Mouse (Mus musculus): ENCODE measurements around the gene Enkd1. TPM values are rescaled to one million over a fixed set of nuclear protein-coding genes. Genes with fewer than 3 reads are reported as not detected.

The Enkd1 gene
- total RNA-seq (2021) = 4.0 and 7.7 TPM in 2 replicates
- long read RNA-seq, partial matches to known transcripts = 1 of 8 reads
- long read RNA-seq, other reads (novel, unspliced or antisense) = 5 of 8 reads

GRCm38 (mm10) chr8:105707498-105708403 lies at the start of gene Enkd1, which contains the start of gene 4933405L10Rik:
Gene Enkd1, minus strand, starts transcription at chr8:105708210.
Gene 4933405L10Rik, plus strand, starts transcription at chr8:105707655.
- peak; percentile 78 for DNase-seq

DNA sequence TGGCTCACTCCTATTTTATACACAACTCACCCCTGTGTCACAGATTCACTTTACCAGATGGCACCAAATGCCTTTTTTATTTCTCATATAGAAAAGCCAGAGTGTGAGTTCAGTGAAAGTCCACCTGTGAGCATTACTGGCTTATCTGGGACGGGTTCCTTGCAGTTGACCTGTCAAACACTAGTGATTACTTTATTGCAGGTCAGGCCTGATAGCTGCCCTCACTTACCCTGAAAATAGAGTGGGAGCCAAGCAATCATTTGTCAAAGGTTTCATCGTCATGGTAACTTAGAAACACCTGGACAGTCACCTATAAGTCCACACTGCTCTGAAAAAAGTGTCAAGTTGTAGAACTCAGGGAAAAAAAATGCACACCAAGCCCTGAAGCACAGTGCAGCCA lies 46.7 kb upstream of the Enkd1 start:
- no peak for DNase-seq

DNA sequence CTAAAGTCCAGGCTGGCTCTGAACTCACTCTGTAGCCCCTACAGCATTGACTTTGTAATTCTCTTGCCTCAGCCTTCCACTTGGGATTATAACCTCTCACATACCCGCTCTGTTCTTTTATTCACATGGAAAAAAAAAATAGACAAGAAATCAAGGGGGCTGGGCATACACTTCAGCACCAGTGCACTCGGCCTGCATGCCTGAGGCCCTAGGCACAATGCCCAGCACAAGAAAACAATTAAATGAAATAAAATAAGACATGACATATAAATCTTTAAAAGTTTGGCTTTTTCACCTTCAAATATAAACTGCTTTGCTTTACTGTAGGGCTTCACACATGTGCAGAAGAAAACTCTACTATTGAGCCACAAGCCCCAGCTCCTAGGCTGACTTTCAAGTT lies 45.9 kb upstream of the Enkd1 start:
- no peak for DNase-seq

DNA sequence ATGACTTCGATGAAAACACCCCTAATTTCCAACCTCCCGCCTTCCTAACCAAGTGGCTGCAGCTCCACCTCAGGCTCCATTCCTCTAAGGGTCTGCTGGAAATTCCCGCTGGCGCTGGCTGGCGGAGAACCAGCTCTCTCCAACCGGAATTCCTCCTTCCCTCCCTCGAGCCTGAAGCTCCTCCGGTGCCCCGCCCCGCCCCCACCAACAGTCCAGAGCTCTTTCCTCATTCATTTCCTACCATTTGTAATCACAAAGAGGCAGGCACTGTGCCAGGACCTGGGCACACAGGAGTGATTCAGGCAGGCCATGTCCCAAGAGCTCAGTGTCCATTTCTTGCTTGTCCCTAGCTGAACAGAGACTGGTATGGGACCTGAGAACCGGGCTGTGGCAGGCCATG lies 42.6 kb upstream of the Enkd1 start:
- DNase-seq = peak; percentile 89

- DNase-seq = no peak
Measured at GRCm38 (mm10) chr8:105743301-105743700, 35.3 kb upstream of the Enkd1 start.

DNA sequence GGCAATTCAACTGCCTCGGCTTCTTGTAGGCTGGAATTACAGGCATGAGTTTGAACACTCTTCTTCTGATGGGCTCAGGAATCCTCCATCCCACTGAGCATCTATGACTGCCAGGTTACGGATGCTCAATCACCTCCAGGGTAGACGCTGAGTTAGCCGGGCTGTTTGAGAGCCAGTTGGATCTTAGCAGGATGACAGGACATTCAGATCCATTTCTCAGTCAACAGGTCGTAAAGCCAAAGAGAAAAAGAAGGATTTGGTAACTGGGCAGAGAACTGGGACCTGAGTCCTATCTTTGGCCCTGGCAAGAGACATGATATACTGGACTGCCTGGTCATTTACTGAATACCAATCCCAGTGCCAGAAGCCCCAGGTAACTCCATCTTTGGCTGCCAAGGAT lies 31.2 kb upstream of the Enkd1 start:
- no peak for DNase-seq

GRCm38 (mm10) chr8:105732186-105732585 lies 24.2 kb upstream of the Enkd1 start:
- DNase-seq = no peak

DNA sequence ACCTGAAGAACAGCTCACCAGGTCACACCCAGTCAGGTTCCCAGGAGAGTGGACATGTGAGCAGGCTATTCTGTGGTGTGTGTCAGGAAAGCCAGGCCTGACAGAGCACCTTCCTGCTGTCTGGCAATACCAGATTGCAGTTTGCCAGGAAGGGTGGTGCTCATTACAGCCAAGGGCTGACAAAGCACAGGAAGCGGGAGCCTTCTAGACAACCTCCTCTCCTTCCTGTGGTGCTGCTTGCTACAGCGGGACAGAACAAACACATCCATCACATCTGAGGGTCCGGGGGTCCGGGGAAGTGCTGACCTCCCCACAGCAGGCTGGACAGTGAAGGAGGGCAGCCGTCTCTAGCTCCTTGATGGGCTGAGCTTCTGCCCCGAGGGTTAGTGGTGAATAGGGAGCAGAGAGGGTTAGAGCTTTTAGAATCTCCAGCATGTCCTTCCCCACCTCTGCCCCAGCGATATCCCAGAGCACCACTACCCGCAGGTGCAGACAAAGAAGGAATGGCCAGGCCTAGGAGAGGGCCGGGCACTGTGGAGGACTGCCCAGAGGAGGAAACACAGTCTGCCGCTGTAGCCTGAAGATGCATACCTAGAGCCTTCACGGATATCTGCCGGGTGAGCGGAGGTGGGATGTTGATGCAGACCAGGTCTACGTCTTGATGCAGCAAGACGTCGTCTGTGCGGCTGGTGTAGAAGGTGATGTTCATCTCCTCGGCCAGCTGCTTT lies 19.6 kb upstream of the Enkd1 start:
- DNase-seq = no peak

DNA sequence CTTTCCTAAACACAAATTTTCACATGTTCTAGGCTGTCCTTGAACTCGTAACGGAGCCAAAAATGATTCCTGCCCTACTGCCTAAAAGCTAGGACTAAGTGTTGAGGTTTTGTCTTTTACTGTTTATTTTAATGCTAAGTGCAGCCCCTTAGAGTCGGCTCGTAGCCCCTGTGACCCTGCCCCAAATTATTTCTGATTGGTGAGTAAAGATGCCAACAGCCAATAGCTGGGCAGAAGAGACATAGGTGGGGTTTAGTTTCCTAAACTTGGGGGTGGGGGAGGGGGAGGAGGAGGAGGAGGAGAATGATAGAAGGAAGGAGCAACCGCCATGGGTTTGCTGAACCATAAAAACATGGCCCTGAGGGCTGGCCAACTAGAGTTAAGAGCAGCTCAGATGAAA lies 17.7 kb upstream of the Enkd1 start:
- no peak for DNase-seq

DNA sequence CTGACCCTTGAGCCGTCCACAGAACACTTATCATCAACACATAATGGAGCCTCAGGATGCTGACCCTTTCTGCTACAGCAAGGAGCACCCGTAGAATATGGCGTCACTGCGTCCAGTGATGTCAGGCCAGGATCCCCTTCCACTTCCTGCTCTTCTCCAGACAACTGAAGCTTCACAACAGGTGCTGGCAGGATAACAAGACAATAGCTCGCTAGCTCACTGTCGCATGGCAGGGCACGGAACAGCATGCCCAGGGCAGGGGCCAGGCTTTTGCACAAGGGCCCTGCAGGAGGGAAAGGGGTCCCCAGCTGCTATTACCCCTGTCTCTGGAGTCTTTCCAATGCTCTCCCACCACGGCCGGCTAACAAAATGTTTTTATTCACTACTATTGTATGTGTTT lies 14.9 kb upstream of the Enkd1 start:
- no peak for DNase-seq

DNA sequence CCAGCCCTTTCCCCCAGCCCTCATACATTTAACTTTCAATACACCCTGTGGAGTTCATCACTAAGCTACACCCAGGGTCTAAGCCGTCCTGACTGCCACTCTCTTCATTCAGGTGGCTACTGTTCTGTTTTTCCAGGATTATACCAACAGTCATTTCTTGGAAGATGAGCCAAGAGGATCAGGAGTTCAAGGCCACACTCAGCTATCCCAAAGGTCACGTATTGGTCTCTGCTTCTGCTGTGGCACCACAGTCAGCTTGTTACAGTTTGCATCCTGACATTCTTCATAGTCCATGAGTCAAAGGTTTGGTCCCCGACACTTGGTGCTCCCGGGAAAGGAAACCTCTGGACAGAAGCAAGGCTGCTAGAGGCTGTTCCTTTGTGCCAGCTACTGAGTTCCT lies 11.6 kb upstream of the Enkd1 start:
- DNase-seq = no peak

DNA sequence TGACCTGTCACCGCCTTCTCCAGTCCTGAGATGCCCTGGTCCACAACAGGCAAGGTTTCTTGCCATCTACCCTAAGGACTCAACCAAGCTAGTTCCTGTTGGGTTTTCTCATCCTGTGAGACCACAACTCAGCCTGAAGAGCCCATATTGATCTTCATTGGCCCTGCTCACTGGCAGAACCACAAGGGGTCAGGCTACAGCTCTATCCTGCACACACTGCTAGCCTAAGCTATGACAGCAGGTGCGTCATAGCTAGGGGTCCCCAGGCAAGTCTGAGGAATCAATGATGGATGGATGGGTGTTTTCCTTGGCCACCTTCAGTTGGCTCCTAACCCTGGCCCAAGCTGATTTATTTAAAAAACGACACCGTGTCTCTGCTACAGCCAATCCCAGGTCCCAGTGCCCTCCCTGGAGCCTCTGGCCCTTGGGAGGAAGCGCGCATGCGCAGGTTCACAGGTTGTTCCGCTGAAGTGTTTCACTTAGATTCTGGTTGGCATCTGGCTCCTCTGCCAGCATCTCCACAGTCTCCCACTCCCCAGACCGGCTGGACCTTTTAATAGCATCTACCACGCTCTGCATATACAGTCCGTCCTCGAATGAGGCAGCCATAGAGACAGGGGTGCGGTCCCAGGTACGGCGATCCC lies 8.4 kb upstream of the Enkd1 start:
- no peak for DNase-seq

GRCm38 (mm10) chr8:105715042-105715441 lies 7.0 kb upstream of the Enkd1 start:
- DNase-seq = no peak

DNA sequence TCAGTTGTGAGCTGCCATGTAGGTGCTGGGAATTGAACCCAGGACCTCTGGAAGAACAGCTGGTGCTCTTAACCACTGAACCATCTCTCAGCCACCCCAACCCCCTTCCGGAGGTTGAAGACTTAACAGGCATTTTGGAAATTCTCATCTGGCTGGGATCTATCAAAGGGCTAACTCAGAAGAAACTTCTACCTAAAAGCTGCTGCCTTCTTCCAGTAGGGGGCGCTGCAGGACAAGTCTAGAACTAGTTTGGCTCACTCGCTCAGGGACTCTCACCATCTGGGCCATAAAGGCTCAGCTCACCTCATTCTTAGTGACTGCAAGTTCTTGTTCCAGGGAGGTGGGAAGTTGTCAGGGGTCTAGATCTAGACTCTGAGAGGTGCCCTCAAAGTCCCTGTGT lies 6.1 kb upstream of the Enkd1 start:
- peak; percentile 90 for DNase-seq

GRCm38 (mm10) chr8:105712286-105712685 lies 4.3 kb upstream of the Enkd1 start:
- no peak for DNase-seq

- no peak for DNase-seq
Measured at GRCm38 (mm10) chr8:105709317-105709716, 1.3 kb upstream of the Enkd1 start.

DNA sequence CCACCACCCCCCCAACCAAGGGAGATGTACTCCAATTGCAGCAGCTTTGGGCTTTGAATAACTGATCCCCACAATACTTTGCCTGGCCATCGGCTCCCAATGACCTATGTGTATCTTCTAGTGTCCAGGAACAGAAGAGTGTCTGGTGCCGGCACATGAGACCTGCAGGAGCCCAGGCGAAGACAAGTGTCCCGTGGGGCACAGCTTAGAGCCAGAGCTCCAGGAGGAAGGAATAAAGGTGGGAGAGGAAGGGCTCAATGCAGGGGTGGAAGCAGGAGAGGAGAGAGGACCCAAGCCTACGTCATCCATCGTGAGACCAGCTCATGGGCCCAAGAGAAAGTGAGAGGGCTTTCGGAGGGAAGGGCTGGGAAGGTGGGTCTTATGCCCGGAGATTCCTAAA lies 665 bp upstream of the Enkd1 start:
- DNase-seq = no peak

- no peak for DNase-seq
Measured at GRCm38 (mm10) chr8:105706426-105706825, 1.6 kb downstream of the Enkd1 start.

GRCm38 (mm10) chr8:105704955-105705354 lies 3.1 kb downstream of the Enkd1 start:
- DNase-seq = no peak

DNA sequence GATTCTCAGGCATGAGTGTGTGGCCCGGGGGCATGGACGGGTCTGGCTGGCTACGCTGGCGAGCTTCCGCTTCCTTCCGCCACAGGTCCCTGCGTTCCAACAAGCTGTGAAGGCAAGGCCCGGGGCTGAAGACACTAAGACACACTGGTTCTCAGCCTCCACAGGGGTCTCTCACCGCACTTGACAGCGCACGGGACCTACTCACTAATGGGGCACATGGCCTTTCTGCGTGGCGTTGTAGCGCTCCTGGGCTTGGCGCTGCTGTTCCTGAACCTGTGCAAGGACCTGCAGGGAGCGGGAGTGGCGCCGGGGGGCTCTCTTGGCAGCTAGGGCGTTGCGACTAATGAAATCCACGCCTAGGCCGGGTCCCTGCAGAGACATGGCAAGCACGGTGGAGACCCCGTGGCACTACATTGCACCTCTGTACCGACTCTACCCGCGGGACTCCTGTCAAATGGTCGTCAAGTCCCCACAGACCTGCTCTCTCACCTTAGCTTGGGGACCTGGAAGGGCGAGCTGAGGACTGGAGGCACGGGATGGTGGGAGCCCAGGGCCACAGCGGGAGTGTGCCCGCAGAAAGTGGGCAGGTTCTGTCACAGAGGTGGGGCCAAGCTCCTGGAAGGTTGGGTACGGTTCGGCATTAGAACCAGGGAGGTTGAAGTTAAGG lies 3.7 kb downstream of the Enkd1 start:
- no peak for DNase-seq

GRCm38 (mm10) chr8:105702731-105703415 lies 5.1 kb downstream of the Enkd1 start:
- no peak for DNase-seq

DNA sequence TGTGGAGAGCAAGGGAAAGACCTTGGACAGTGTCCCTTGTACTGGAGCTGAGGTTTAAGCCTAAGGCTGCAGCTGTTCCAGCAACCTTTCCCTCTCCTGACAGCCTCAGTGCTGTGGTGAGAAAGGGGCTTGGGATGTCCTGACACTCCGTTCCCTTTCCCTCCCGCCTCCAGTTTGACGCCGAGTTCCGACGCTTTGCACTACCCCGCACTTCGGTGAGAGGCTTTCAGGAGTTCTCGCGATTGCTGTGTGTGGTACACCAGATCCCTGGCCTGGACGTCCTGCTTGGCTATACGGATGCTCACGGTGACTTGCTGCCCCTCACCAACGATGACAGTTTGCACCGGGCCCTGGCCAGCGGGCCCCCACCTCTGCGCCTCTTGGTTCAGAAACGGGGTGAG lies 6.0 kb downstream of the Enkd1 start:
- DNase-seq = no peak
